Mouse (Mus musculus): ENCODE measurements around the gene Pskh1.

Pskh1 gene

GRCm38 (mm10) chr8:105961101-105961500, 60.9 kb downstream of the Pskh1 start:
- DNase-seq: no peak

- no peak for DNase-seq
Measured at GRCm38 (mm10) chr8:105961536-105961935, 61.3 kb downstream of the Pskh1 start.

GRCm38 (mm10) chr8:105964506-105965265, 64.4 kb downstream of the Pskh1 start:
- no peak for DNase-seq

DNA sequence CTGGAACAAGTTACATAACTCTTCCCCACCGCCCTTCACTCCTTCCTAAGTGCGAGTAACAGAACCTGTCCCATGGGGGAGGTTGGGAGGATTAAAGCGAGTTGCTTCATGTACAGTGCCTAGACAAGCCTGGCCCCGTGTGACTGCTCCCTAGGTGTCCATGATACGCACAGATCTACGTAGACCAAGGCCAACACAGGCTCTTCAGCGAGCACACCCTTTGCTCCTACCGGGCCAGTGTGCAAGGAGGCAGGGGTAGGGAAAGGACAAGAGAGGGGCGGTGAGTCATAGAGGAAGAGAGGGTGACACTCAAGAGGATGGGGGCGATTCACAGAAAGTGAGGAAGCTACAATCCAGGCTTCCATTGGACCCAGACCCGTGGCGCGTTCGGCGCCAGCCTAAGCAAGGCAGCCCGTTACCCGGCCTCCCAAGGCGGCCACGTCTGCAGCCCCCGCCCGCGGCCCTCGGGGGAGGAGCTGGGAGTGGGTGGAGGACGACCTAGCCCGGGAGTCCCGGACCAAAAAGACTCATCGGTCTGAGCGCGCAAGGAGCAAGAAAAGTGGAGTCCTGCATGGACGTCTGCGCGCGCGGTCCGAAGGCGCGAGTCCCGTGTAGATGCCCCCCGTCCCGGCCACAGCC, 65.1 kb downstream of the Pskh1 start:
- no peak for DNase-seq

DNA sequence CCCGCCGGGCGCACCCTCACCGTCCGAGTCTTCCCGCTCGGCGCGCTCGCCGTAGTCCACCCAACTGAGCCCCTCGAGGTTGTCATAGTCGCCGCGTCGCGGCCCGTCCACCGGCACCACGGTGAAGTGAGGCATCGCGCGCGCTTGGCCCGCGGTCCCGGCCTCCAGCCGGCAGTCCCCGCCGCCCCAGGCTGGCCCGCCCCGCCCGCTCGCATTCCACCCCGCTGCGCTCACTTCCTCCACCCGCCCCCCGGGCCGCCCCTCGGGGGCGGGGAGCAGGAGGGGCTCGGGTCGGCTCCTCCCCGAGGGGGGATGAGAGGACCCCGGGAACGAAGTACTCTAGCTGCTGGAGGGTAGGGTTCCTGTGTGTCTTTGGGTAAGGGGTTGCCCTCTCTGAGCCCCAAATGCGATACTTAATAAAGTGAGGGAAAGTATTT, 65.7 kb downstream of the Pskh1 start, which contains the start of gene Slc12a4:
Gene Slc12a4, minus strand, starts transcription at position 193 of the 437 bp plus-strand sequence.
- no peak for DNase-seq

- no peak for DNase-seq
Measured at GRCm38 (mm10) chr8:105966692-105967311, 66.6 kb downstream of the Pskh1 start.

DNA sequence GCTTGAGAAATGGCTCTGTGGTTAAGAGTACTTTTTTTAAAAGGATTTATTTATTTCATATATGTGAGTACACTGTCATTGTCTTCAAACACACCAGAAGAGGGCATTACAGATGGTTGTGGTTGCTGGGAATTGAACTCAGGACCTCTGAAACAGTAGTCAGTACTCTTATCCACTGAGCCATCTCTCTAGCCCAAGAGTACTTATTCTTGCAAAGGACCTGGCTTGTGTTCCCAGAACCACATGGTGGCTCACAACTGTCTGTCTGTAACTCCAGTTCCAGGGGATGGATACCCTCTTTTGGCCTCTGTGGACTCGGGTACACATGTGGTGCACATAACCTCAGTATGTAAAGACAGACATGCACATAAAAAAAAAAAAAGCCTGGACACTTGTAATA, 69.1 kb downstream of the Pskh1 start:
- DNase-seq: no peak

DNA sequence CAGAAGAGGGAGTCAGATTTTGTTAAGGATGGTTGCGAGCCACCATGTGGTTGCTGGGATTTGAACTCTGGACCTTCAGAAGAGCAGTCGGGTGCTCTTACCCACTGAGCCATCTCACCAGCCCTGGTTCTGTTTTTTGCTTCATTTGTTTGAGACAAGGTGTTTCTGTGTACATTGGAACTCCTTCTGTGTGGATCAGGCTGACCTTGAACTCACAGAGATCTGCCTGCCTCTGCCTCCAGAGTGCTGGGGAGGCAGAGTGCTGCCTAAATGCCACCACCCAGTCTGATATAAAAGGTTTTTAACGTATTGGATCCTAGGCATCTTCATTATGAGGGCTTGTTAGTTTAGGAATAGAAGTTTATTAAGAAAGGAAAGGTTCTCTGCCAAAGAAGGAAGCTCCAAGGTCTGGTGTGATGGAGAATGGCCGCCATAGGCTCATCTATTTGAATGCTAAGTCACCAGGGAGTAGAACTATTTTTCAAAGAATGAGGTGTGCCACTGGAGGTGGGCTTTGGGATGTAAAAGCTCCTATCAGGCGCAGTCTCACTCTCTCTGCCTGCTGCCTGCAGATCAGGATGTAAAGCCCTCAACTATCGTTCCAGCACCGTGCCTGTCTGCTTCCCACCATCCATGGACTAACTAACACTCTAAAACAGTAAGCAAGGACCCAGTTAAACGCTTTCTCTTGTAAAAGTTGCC, 70.9 kb downstream of the Pskh1 start:
- no peak for DNase-seq

DNA sequence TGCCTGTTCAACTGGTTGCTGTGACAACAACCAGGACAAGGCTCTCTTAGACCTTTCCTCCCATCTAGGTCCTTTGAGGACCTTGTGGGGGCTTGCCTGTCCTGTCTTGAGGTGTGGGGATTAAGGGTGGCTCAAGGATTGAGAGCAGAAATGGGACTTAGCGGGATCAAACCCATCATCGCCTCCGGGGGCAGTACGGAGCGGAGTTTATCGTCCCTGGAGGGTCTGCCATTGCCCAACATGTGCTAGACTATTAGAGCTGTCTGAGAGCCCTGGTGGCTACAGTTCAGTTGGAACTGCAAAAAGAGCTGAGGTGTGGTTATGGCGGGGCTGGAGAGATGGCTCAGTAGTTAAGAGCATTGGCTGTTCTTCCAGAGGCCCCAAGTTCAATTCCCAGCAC, 75.1 kb downstream of the Pskh1 start:
- no peak for DNase-seq

- no peak for DNase-seq
Measured at GRCm38 (mm10) chr8:105979325-105979724, 79.1 kb downstream of the Pskh1 start, which contains the start of gene Dpep3. Gene Dpep3 (minus strand): TSS chr8:105979429.

DNA sequence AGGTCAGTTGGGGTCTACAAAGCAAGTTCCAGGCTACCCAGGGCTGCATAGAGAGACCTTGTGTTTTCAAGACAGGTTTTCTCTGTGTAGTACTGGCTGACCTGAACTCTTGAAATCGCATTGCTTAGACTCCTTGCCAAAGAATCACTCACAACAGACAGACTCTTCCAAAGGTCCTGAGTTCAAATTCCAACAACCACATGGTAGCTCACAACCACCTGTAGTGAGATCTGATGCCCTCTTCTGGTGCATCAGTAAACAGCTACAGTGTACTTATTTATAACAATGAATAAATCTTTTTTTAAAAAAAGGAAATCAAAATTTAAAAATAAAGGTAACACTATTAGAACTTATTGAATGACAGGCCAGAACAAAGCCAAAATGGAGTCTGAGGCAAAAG, 80.9 kb downstream of the Pskh1 start:
- no peak for DNase-seq

Measured in cerebellum, adult 9-11 months (tissue).